Mouse (Mus musculus) liver, embryonic 12.5 days (tissue): ENCODE data around the gene March8. TPM values are rescaled to one million over a fixed set of nuclear protein-coding genes. Genes with fewer than 3 reads are reported as not detected.

Source experiments
- ATAC-seq: fragments of 200-750 bp; cut with Nextera tagmentation; 2 replicates; pipeline ENCODE4 v1.8.0; 2017; ENCODE audit warnings: moderate number of reproducible peaks, mild to moderate bottlenecking, moderate library complexity
- H3K27ac ChIP-seq: fragments of 300-500 bp; sonication (generic); 2 replicates; pipeline ENCODE4 v1.5.1; 2016; ENCODE audit warnings: mild to moderate bottlenecking
- H3K27me3 ChIP-seq: fragments of 300-500 bp; sonication (generic); replicated peaks from 2 replicates; pipeline ENCODE4 v1.6.1; 2016; ENCODE audit warnings: mild to moderate bottlenecking, moderate library complexity
- H3K36me3 ChIP-seq: fragments of 300-500 bp; sonication (generic); 2 replicates; pipeline ENCODE4 v1.6.1; 2016; ENCODE audit warnings: mild to moderate bottlenecking, moderate library complexity
- H3K4me1 ChIP-seq: fragments of 300-500 bp; sonication (generic); 2 replicates; pipeline ENCODE4 v1.6.1; 2016
- H3K4me2 ChIP-seq: fragments of 300-500 bp; sonication (generic); 2 replicates; pipeline ENCODE4 v1.6.1; 2016; ENCODE audit warnings: mild to moderate bottlenecking, moderate library complexity
- H3K4me3 ChIP-seq: fragments of 300-500 bp; sonication (generic); 2 replicates; pipeline ENCODE4 v1.5.1; 2016; ENCODE audit warnings: mild to moderate bottlenecking, moderate library complexity
- H3K9ac ChIP-seq: fragments of 300-500 bp; sonication (generic); 2 replicates; pipeline ENCODE4 v1.6.1; 2016; ENCODE audit warnings: mild to moderate bottlenecking, moderate library complexity
- H3K9me3 ChIP-seq: fragments of 300-500 bp; sonication (generic); replicated peaks from 2 replicates; pipeline ENCODE4 v1.6.1; 2016; ENCODE audit warnings: mild to moderate bottlenecking, moderate library complexity
- WGBS: fragments of 180-500 bp; shearing (Covaris S2); methylation state at CpG from one replicate; pipeline ENCODE4 v1.1.7; 2016; ENCODE audit not compliant: insufficient replicate concordance; 5-methylcytosine and 5-hydroxymethylcytosine counted together
- polyA plus RNA-seq: library from polyadenylated mRNA; unstranded; fragments of >200 nt; fragmentation: Nextera tagmentation; extraction: Ambion mirVana; gene quantifications from 2 replicates; pipeline ENCODE4 v1.2.1, GENCODE M21; 2016

The March8 gene
- polyA plus RNA-seq, 1 experiment from 2014 or later: 85.2 TPM

DNA sequence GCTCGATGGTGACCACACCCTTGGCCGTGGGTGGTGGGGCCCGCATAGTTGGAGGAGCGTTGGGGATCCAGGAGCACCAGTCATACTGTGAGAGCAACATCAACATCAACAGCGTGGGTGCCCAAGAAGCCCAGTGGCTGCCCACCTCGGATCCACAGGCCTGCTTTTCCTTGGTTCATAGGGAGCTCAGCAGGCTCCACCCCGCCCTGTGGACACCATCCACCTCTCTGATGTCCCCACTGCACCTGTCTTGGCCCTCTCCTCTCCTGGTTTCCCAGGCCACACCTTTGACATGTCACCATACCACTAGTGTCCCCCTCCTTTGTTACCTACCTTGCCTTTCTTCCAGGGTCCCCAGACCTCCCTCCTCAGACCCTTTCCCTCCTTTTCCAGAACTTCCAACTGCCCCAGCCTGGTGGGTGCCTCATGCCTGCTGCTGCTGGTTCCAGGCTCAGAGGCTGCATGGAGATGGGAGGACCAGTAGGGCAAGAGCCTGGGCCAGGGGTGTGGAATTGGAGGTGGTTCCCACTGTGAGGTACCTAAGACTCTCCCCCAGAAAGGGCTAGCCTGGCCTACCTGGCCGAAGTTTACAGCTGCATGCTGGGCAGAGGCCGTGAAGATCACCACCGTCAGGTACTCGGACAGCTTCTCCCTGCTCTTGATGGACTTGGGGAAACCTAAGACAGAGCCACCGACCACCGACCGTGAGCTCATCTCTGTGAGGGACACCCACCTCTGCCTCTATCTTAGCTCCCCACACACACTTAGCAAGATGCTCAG is 74.9 kb downstream of the March8 start:
- 87% methylated on average over 14 of the region's 14 CpGs for WGBS
- H3K36me3 ChIP-seq: peaks cover 40% of the 10 kb centered on the region

DNA sequence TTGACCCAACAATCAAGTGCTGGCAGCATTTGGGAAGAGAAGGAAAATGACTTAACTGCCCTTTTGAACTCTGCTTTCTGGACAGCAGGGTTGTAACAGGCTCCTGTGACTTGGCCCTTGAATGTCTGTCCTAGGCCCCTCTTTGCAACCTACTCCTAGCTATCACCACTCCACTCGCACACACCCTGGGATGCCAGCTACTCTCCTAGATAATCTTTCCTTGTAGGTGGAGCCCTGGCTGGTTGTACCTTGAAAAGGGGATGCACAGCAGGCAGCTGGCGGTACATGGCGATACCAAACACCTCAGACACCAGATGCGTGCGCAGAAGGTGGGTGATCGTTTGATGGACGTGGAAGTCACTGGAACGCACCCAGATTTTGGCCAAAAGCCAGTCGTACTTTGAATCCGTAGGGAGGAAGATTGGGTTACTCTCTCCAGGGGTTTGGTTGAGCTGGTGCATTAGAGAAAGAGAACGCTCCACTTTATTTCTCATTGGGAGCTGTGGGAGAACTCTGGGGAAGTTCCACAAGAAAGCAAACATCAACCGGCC is 77.4 kb downstream of the March8 start:
- no peak overlapping the region for H3K4me2 ChIP-seq
- no peak overlapping the region for H3K9ac ChIP-seq
- H3K4me3 ChIP-seq: no peak overlapping the region
- no peak for ATAC-seq
- H3K9me3 ChIP-seq: no peaks in the 10 kb centered on the region
- 86% methylated on average over 12 of the region's 12 CpGs for WGBS
- peaks cover 14% of the 10 kb centered on the region for H3K4me1 ChIP-seq
- H3K36me3 ChIP-seq: peaks cover 17% of the 10 kb centered on the region
- no peak overlapping the region for H3K27ac ChIP-seq
- H3K27me3 ChIP-seq: no peaks in the 10 kb centered on the region

More for the DNA sequence above, 74.9 kb downstream of the March8 start:
- Histone ChIP-seq H3K4me2 (no peak overlapping the region), H3K27ac (no peak overlapping the region), H3K9me3 (no peaks in the 10 kb centered on the region), H3K4me1 (peaks cover 21% of the 10 kb centered on the region), H3K9ac (no peak overlapping the region), H3K4me3 (no peak overlapping the region), H3K27me3 (no peaks in the 10 kb centered on the region)
- ATAC-seq: no peak

DNA sequence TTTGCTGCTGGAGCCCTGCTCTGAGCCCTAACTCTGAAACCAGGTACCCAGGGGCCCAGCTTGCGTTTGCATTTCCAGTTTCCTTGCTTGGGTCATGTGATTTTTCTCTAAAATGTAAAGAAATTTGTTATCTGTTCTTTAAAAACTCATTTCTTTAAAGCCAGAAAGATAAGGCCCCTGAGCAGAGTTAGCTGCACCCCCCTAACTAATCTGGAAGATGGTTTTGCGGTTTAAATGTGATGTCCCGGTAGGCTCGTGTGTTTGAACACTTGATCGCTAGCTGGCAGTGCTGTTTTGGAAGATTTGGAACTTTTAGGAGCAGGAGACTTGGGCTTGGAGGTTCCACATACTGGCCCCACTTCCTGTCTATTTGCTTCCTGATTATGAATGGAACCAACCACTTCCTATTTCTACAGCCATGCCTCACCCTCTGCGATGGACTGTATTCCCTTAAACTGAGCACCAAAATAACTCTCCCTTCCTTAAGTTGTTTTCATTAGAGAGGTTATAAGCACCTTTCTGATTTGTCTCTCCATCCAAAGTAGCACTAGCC is 78.3 kb downstream of the March8 start:
- Histone ChIP-seq H3K4me3 (no peak overlapping the region), H3K27me3 (no peaks in the 10 kb centered on the region), H3K4me1 (peaks cover 14% of the 10 kb centered on the region), H3K9ac (no peak overlapping the region), H3K27ac (no peak overlapping the region), H3K4me2 (no peak overlapping the region), H3K9me3 (no peaks in the 10 kb centered on the region), H3K36me3 (peaks cover 8% of the 10 kb centered on the region)
- 51% methylated on average over 6 of the region's 6 CpGs for WGBS
- ATAC-seq: no peak

- Histone ChIP-seq H3K9ac (no peak overlapping the region), H3K27ac (no peak overlapping the region), H3K27me3 (no peaks in the 10 kb centered on the region), H3K36me3 (no peaks in the 10 kb centered on the region), H3K4me1 (peaks cover 14% of the 10 kb centered on the region), H3K9me3 (no peaks in the 10 kb centered on the region), H3K4me2 (no peak overlapping the region), H3K4me3 (no peak overlapping the region)
- 36% methylated on average over 6 of the region's 6 CpGs for WGBS
- no peak for ATAC-seq
Measured at GRCm38 (mm10) chr6:116417518-116418315, 79.9 kb downstream of the March8 start.

- Histone ChIP-seq H3K36me3 (no peaks in the 10 kb centered on the region), H3K9me3 (no peaks in the 10 kb centered on the region), H3K4me2 (no peak overlapping the region), H3K4me1 (peaks cover 14% of the 10 kb centered on the region), H3K4me3 (no peak overlapping the region), H3K27me3 (no peaks in the 10 kb centered on the region), H3K9ac (no peak overlapping the region), H3K27ac (no peak overlapping the region)
- WGBS: 80% methylated on average over 1 of the region's 1 CpGs
- no peak for ATAC-seq
Measured at GRCm38 (mm10) chr6:116418487-116418886, 80.7 kb downstream of the March8 start.

- Histone ChIP-seq H3K9ac (no peak overlapping the region), H3K4me3 (no peak overlapping the region), H3K27me3 (no peaks in the 10 kb centered on the region), H3K4me2 (no peak overlapping the region), H3K9me3 (no peaks in the 10 kb centered on the region), H3K36me3 (no peaks in the 10 kb centered on the region), H3K27ac (no peak overlapping the region), H3K4me1 (peaks cover 11% of the 10 kb centered on the region)
- no peak for ATAC-seq
- WGBS: 68% methylated on average over 6 of the region's 6 CpGs
Measured at GRCm38 (mm10) chr6:116419699-116420098, 81.9 kb downstream of the March8 start.

GRCm38 (mm10) chr6:116420271-116420670 is 82.4 kb downstream of the March8 start:
- ATAC-seq: no peak
- Histone ChIP-seq H3K4me1 (peaks cover 5% of the 10 kb centered on the region), H3K27ac (no peak overlapping the region), H3K27me3 (no peaks in the 10 kb centered on the region), H3K9ac (no peak overlapping the region), H3K4me3 (no peak overlapping the region), H3K9me3 (no peaks in the 10 kb centered on the region), H3K4me2 (no peak overlapping the region), H3K36me3 (no peaks in the 10 kb centered on the region)
- WGBS: 80% methylated on average over 10 of the region's 10 CpGs

- 54% methylated on average over 7 of the region's 7 CpGs for WGBS
- Histone ChIP-seq H3K4me2 (no peak overlapping the region), H3K4me3 (no peak overlapping the region), H3K9ac (no peak overlapping the region), H3K27ac (no peak overlapping the region), H3K9me3 (no peaks in the 10 kb centered on the region), H3K36me3 (no peaks in the 10 kb centered on the region), H3K27me3 (no peaks in the 10 kb centered on the region), H3K4me1 (no peaks in the 10 kb centered on the region)
- ATAC-seq: no peak
Measured at GRCm38 (mm10) chr6:116422991-116423390, 85.2 kb downstream of the March8 start.

DNA sequence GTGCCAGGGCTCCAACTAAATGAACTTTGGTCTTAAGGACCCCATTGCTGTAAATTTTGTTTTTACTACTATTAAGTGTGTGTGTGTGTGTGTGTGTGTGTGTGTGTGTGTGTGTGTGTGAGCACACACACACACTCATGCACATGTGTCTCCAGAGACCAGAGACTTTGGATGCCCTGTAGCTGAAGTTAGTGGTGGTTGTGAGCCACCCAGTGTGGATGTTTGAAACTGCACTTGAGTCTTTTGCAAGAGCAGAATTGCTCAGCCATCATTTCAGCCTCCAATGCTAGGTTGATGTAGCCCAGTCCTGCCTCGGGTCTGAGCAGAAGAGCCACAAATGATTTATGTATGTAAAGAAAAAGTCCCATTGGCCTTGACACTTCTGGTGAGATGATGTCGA is 85.8 kb downstream of the March8 start:
- Histone ChIP-seq H3K9ac (no peak overlapping the region), H3K36me3 (no peaks in the 10 kb centered on the region), H3K4me1 (no peaks in the 10 kb centered on the region), H3K4me2 (no peak overlapping the region), H3K9me3 (no peaks in the 10 kb centered on the region), H3K27me3 (no peaks in the 10 kb centered on the region), H3K4me3 (no peak overlapping the region), H3K27ac (no peak overlapping the region)
- ATAC-seq: no peak
- WGBS: 49% methylated on average over 2 of the region's 2 CpGs

DNA sequence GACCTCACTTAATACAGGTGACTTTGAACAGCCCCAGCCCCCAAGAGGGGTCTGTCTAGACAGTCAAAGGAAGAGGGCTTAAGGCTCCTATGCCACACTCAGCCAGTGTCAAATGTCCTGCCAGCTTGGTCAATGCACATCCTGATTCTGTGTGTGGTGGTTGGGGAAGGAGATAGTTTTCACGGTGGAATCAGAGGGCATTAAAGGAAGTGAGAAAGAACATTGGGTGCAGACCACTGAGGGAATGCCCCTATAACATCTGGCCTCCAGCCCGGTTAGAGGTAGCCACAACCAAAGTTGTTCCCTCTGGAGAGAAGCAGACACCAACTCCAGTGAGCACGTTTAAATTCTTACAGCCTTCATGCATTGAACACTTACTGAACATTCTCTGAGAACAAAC is 89.7 kb downstream of the March8 start:
- Histone ChIP-seq H3K9ac (no peak overlapping the region), H3K27ac (no peak overlapping the region), H3K36me3 (no peaks in the 10 kb centered on the region), H3K4me1 (no peaks in the 10 kb centered on the region), H3K9me3 (no peaks in the 10 kb centered on the region), H3K4me2 (no peak overlapping the region), H3K27me3 (no peaks in the 10 kb centered on the region), H3K4me3 (no peak overlapping the region)
- ATAC-seq: no peak
- WGBS: 53% methylated on average over 3 of the region's 3 CpGs

DNA sequence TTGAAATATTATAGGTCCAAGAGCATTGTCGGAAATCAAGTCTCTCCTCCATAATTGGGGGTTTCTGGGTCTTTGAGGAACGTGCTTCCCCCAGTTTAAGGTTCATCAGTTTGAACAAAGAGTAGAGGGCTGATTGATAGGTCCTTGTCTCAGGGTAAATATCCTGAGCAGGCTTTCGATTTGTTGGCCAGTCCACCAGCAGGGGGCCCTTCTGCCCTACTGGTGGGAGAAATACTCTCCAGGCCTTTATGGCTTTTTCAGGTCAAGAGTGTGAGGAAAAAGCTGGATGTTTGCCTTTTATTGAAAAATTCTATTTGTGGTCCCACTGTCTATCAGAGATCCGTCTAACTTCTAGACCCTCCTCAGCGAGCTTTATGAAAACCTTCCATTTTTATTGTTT is 90.5 kb downstream of the March8 start:
- no peak overlapping the region for H3K4me2 ChIP-seq

GRCm38 (mm10) chr6:116438864-116439263 is 101.0 kb downstream of the March8 start:
- no peak overlapping the region for H3K9ac ChIP-seq
- H3K27ac ChIP-seq: no peak overlapping the region
- no peak overlapping the region for H3K4me3 ChIP-seq
- H3K27me3 ChIP-seq: no peaks in the 10 kb centered on the region
- H3K36me3 ChIP-seq: no peaks in the 10 kb centered on the region
- peaks cover 9% of the 10 kb centered on the region for H3K4me1 ChIP-seq
- no peak for ATAC-seq
- H3K9me3 ChIP-seq: no peaks in the 10 kb centered on the region
- H3K4me2 ChIP-seq: no peak overlapping the region
- WGBS: 66% methylated on average over 6 of the region's 6 CpGs

More for the DNA sequence above, 90.5 kb downstream of the March8 start:
- ATAC-seq: no peak
- Histone ChIP-seq H3K27me3 (no peaks in the 10 kb centered on the region), H3K9me3 (no peaks in the 10 kb centered on the region), H3K27ac (no peak overlapping the region), H3K4me3 (no peak overlapping the region), H3K4me1 (no peaks in the 10 kb centered on the region), H3K36me3 (no peaks in the 10 kb centered on the region), H3K9ac (no peak overlapping the region)
- WGBS: 52% methylated on average over 5 of the region's 5 CpGs
